Mouse (Mus musculus) hindbrain, embryonic 15.5 days (tissue): ENCODE measurements around the gene Eif4e1b. TPM values are rescaled to one million over a fixed set of nuclear protein-coding genes. Genes with fewer than 3 reads are reported as not detected.

Source experiments
- ATAC-seq: fragments of 200-750 bp; cut with Nextera tagmentation; 2 replicates; pipeline ENCODE4 v1.8.0; 2017; ENCODE audit warnings: low read depth, moderate number of reproducible peaks, moderate TSS enrichment; ENCODE audit not compliant: low FRiP score
- H3K27ac ChIP-seq: fragments of 300-500 bp; sonication (generic); replicated peaks from 2 replicates; pipeline ENCODE4 v1.5.1; 2015; ENCODE audit warnings: mild to moderate bottlenecking, inconsistent platforms
- H3K27me3 ChIP-seq: fragments of 300-500 bp; sonication (generic); 2 replicates; pipeline ENCODE4 v1.6.1; 2015; ENCODE audit warnings: control low read depth, inconsistent platforms
- H3K36me3 ChIP-seq: fragments of 300-500 bp; sonication (generic); 2 replicates; pipeline ENCODE4 v1.6.1; 2015; ENCODE audit warnings: control low read depth, inconsistent platforms
- H3K4me1 ChIP-seq: fragments of 300-500 bp; sonication (generic); replicated peaks from 2 replicates; pipeline ENCODE4 v1.6.1; 2015; ENCODE audit warnings: control low read depth, inconsistent platforms
- H3K4me2 ChIP-seq: fragments of 300-500 bp; sonication (generic); 2 replicates; pipeline ENCODE4 v1.6.1; 2015; ENCODE audit warnings: moderate library complexity, mild to moderate bottlenecking, inconsistent platforms
- H3K4me3 ChIP-seq: fragments of 300-500 bp; sonication (generic); 2 replicates; pipeline ENCODE4 v1.5.1; 2015; ENCODE audit warnings: mild to moderate bottlenecking, inconsistent platforms
- H3K9ac ChIP-seq: fragments of 300-500 bp; sonication (generic); 2 replicates; pipeline ENCODE4 v1.6.1; 2015; ENCODE audit warnings: inconsistent platforms
- H3K9me3 ChIP-seq: fragments of 300-500 bp; sonication (generic); 2 replicates; pipeline ENCODE4 v1.6.1; 2016; ENCODE audit warnings: control low read depth, inconsistent platforms
- WGBS: fragments of 180-500 bp; shearing (Covaris S2); methylation state at CpG from one replicate; pipeline ENCODE4 v1.1.7; 2015; 5-methylcytosine and 5-hydroxymethylcytosine counted together
- polyA plus RNA-seq: library from polyadenylated mRNA; unstranded; fragments of >200 nt; fragmentation: Nextera tagmentation; extraction: Ambion mirVana; gene quantifications from 2 replicates; pipeline ENCODE4 v1.2.1, GENCODE M21; 2015

Eif4e1b gene
- polyA plus RNA-seq, 1 experiment from 2014 or later = not detected

GRCm38 (mm10) chr13:54792259-54793230, 8.7 kb downstream of the Eif4e1b start:
- WGBS = 21% methylated on average over 21 of the region's 21 CpGs
- peaks cover 16% of the 10 kb centered on the region for H3K4me1 ChIP-seq
- H3K9ac ChIP-seq = no peak overlapping the region
- no peak overlapping the region for H3K4me2 ChIP-seq
- H3K36me3 ChIP-seq = no peaks in the 10 kb centered on the region
- H3K27ac ChIP-seq = no peak overlapping the region
- no peak for ATAC-seq
- no peaks in the 10 kb centered on the region for H3K9me3 ChIP-seq
- peaks cover 8% of the 10 kb centered on the region; the same call in 1 of the 2 replicates for H3K27me3 ChIP-seq
- no peak overlapping the region for H3K4me3 ChIP-seq

GRCm38 (mm10) chr13:54794002-54794577, 10.3 kb downstream of the Eif4e1b start:
- Histone ChIP-seq H3K4me2 (no peak overlapping the region), H3K4me1 (peaks cover 11% of the 10 kb centered on the region), H3K9ac (no peak overlapping the region), H3K36me3 (no peaks in the 10 kb centered on the region), H3K9me3 (no peaks in the 10 kb centered on the region), H3K27ac (no peak overlapping the region), H3K4me3 (no peak overlapping the region), H3K27me3 (peaks cover 8% of the 10 kb centered on the region; the same call in 1 of the 2 replicates)
- WGBS = 77% methylated on average over 16 of the region's 16 CpGs
- ATAC-seq = no peak

GRCm38 (mm10) chr13:54794843-54795242, 11.0 kb downstream of the Eif4e1b start:
- Histone ChIP-seq H3K27ac (no peak overlapping the region), H3K27me3 (peaks cover 8% of the 10 kb centered on the region; the same call in 1 of the 2 replicates), H3K36me3 (no peaks in the 10 kb centered on the region), H3K4me2 (no peak overlapping the region), H3K9me3 (no peaks in the 10 kb centered on the region), H3K4me3 (no peak overlapping the region), H3K4me1 (peaks cover 6% of the 10 kb centered on the region), H3K9ac (no peak overlapping the region)
- no peak for ATAC-seq
- 47% methylated on average over 5 of the region's 5 CpGs for WGBS

- H3K4me3 ChIP-seq = no peak overlapping the region
- H3K9me3 ChIP-seq = no peaks in the 10 kb centered on the region
- H3K27ac ChIP-seq = no peak overlapping the region
- no peak overlapping the region for H3K4me2 ChIP-seq
- H3K4me1 ChIP-seq = 0 out of 2 replicates have a peak, but pooled peaks cover 2% of the 10 kb centered on the region
- no peak overlapping the region for H3K9ac ChIP-seq
- H3K27me3 ChIP-seq = no peaks in the 10 kb centered on the region
- H3K36me3 ChIP-seq = no peaks in the 10 kb centered on the region
- WGBS = 44% methylated on average over 4 of the region's 4 CpGs
- ATAC-seq = no peak
Measured at GRCm38 (mm10) chr13:54797356-54797755, 13.6 kb downstream of the Eif4e1b start.

- Histone ChIP-seq H3K27ac (no peak overlapping the region), H3K9me3 (no peaks in the 10 kb centered on the region), H3K4me1 (0 out of 2 replicates have a peak, but pooled peaks cover 2% of the 10 kb centered on the region), H3K4me3 (no peak overlapping the region), H3K4me2 (no peak overlapping the region), H3K27me3 (no peaks in the 10 kb centered on the region), H3K36me3 (no peaks in the 10 kb centered on the region), H3K9ac (no peak overlapping the region)
- no peak for ATAC-seq
- WGBS = 84% methylated on average over 16 of the region's 16 CpGs
Measured at GRCm38 (mm10) chr13:54797861-54798643, 14.3 kb downstream of the Eif4e1b start.

- Histone ChIP-seq H3K9ac (no peak overlapping the region), H3K9me3 (no peaks in the 10 kb centered on the region), H3K27ac (no peak overlapping the region), H3K36me3 (no peaks in the 10 kb centered on the region), H3K4me1 (0 out of 2 replicates have a peak, but pooled peaks cover 2% of the 10 kb centered on the region), H3K27me3 (no peaks in the 10 kb centered on the region), H3K4me2 (no peak overlapping the region), H3K4me3 (no peak overlapping the region)
- 81% methylated on average over 10 of the region's 10 CpGs for WGBS
- no peak for ATAC-seq
Measured at GRCm38 (mm10) chr13:54798740-54799139, 14.9 kb downstream of the Eif4e1b start.

- no peaks in the 10 kb centered on the region for H3K27me3 ChIP-seq
- no peak; the same call in 1 of the 2 replicates for ATAC-seq
- 16% methylated on average over 9 of the region's 9 CpGs for WGBS
- 0 out of 2 replicates have a peak, but pooled peaks cover 2% of the 10 kb centered on the region for H3K4me1 ChIP-seq
- no peak overlapping the region for H3K9ac ChIP-seq
- H3K4me3 ChIP-seq = no peak overlapping the region
- no peaks in the 10 kb centered on the region for H3K9me3 ChIP-seq
- H3K4me2 ChIP-seq = peak overlapping the region; percentile 38
- H3K36me3 ChIP-seq = no peaks in the 10 kb centered on the region
- H3K27ac ChIP-seq = no peak overlapping the region
Measured at GRCm38 (mm10) chr13:54799701-54800100, 15.9 kb downstream of the Eif4e1b start.

DNA sequence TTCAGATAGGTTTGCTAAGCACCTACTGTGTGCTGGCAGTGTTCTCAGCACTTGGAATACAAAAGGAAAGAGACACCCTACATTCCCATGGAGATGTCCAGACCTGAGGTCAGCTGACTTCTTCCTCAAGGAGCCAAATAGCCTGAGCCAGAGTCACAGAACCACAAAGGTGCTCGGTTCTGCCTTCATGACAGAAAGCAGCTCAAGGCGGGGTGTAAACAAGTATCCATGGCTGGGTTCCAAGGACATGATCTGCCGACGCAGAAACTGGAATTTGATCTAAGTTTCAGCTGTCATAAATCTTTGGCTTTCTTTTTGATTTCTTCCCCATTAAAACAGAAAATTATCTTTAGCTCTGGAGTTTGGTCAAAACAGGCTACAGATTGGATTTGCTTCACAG, 16.4 kb downstream of the Eif4e1b start:
- Histone ChIP-seq H3K27me3 (no peaks in the 10 kb centered on the region), H3K4me1 (0 out of 2 replicates have a peak, but pooled peaks cover 2% of the 10 kb centered on the region)
- WGBS = 76% methylated on average over 4 of the region's 4 CpGs

GRCm38 (mm10) chr13:54803010-54803409, 19.2 kb downstream of the Eif4e1b start:
- no peak for ATAC-seq
- Histone ChIP-seq H3K4me2 (no peak overlapping the region), H3K27me3 (no peaks in the 10 kb centered on the region), H3K9ac (no peak overlapping the region), H3K27ac (no peak overlapping the region), H3K4me3 (no peak overlapping the region), H3K36me3 (no peaks in the 10 kb centered on the region), H3K9me3 (no peaks in the 10 kb centered on the region), H3K4me1 (peaks cover 10% of the 10 kb centered on the region; the same call in 1 of the 2 replicates)
- WGBS = 88% methylated on average over 6 of the region's 6 CpGs

More for the DNA sequence above, 16.4 kb downstream of the Eif4e1b start:
- Histone ChIP-seq H3K9me3 (no peaks in the 10 kb centered on the region), H3K27ac (no peak overlapping the region), H3K36me3 (no peaks in the 10 kb centered on the region), H3K4me2 (no peak overlapping the region), H3K4me3 (no peak overlapping the region), H3K9ac (no peak overlapping the region)
- no peak for ATAC-seq

DNA sequence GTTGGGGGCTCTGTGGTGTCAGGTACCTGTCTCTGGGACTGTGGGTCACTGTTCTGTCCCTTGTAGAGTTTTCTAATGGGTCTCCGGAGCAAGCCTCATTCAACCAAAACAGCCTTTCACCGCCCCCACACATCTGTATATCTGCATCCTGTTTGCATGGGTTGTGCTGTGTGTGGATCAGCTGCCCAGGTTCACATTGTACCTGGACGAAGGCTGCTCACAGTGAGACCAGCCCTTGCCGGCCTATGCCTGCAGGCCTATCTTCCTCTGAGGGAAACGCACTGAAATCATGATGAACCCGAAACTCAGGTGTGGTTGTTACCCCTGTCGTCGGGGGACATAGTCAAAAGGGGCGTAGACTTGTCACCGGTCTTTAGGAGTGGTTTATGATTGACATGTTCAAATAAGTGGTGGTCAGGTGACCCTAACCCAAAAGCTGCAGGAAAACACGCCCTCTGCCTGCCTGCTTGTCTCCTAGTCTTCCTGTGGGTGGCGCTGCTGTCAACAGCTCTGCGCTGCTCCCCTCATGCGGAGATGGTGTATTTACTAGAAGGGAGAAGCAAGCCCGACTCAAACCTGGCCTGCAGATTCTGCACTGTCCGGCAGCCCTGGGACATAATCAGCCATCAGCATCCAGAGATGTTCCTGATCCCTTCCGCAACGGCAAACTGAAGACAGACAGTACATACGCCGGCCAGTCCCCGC, 21.5 kb downstream of the Eif4e1b start:
- H3K9me3 ChIP-seq = no peaks in the 10 kb centered on the region
- no peak overlapping the region for H3K4me3 ChIP-seq
- no peak overlapping the region for H3K9ac ChIP-seq
- whole genome bisulfite sequencing = 39% methylated on average over 21 of the region's 21 CpGs
- H3K4me2 ChIP-seq = no peak overlapping the region
- H3K27me3 ChIP-seq = no peaks in the 10 kb centered on the region
- H3K36me3 ChIP-seq = no peaks in the 10 kb centered on the region
- ATAC-seq = peak; percentile 47; the same call in 1 of the 2 replicates
- no peak overlapping the region for H3K27ac ChIP-seq
- peaks cover 8% of the 10 kb centered on the region; the same call in 1 of the 2 replicates for H3K4me1 ChIP-seq

DNA sequence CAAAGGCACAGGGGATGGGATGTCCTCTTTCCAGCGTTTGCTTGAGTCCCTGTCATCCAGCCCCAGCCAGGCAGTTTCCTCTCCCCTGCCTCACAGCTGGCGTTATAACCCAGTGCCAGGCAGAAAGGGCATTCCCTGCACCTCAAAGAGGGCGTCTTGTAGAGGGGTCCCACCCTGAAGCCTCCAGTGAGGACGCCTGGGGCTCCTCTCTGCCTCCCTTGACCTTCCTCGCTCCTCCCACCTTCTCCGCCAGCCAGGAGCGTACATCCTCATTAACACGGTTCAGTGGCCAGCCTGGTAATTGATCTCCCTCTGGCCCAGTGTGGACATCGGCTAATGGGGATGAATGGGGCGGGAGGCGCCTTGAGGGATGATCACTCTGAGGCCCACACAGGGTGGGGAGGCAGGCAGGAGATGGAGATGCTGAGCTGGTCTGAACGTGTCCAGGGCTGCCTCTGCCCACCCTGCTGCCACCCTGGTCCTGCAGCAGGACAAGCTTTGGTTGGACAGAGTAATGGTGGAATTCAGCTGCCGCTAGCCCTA, 22.7 kb downstream of the Eif4e1b start:
- no peak overlapping the region for H3K27ac ChIP-seq

More for the DNA sequence above, 22.7 kb downstream of the Eif4e1b start:
- Histone ChIP-seq H3K27me3 (no peaks in the 10 kb centered on the region), H3K9ac (no peak overlapping the region), H3K4me2 (no peak overlapping the region), H3K9me3 (no peaks in the 10 kb centered on the region), H3K4me1 (peaks cover 8% of the 10 kb centered on the region; the same call in 1 of the 2 replicates), H3K4me3 (no peak overlapping the region), H3K36me3 (no peaks in the 10 kb centered on the region)
- ATAC-seq = peak; percentile 54; the same call in 1 of the 2 replicates
- 14% methylated on average over 13 of the region's 13 CpGs for WGBS
